Mouse (Mus musculus) embryonic stem cell, embryonic (primary cell): Measurements from ENCODE around the gene 9430097D07Rik.

Experiments used
- CTCF ChIA-PET, 4 experiments: fragments of 300-600 bp in 2 of 4; fragments of 350-600 bp in 2 of 4; sonication (Branson Sonifier 250); formaldehyde crosslinking; loops; one replicate each; lab custom pipeline; 2022; ENCODE audit warnings: inconsistent platforms in 2 of 4; lab: Charles Lee
- POLR2A ChIA-PET, 4 experiments: fragments of 300-600 bp in 2 of 4; fragments of 350-600 bp in 2 of 4; sonication (Branson Sonifier 250); formaldehyde crosslinking; loops; one replicate each; lab custom pipeline; 2022; ENCODE audit warnings: antibody characterized with exemption in 4 of 4, inconsistent platforms in 1 of 4; lab: Charles Lee

9430097D07Rik gene

DNA sequence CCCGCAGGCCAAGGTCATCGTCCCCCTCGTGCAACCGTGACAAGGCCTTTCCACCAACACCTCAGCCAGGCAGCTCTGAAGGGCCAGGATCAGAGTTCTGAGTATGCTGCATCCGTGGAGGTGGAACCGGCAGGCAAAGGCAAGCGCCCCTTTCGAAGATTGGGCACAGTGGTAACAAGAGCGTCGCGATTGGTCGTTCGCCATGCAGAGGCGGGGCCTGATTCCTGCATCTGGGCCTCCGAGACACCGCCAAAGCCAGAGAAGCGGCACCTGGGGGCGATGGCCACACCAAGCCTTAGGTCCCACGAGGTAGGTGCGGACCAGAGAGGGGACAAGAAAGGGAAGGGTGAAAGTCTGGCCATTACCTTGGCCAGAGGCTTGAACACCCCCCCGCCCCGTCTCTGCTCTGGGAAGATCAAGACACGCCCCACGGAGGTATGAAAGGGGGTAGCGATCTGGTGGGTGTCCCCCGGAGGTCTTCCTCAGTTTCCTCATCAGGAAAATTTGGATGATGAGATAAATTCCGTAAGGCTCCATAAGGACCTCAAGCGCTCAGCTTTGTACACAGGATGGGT is at the start of gene 9430097D07Rik:
Gene 9430097D07Rik (minus strand): TSS at position 99 of the 575 bp plus-strand sequence.
- ChIA-PET CTCF (interaction anchor here (0.6 to 2.6 kb wide), 46 partner anchors 8 to 501 kb away, joined by 3 to 27 read pairs (median 4); partner anchors contain the start of genes St6galnac4 (in 1 of the 4) and Tor2a (in 1 of the 4)), POLR2A (interaction anchor here in 3 of 4 experiments (0.8 to 2.1 kb wide), 18 partner anchors 7 to 113 kb away, joined by 3 to 10 read pairs (median 3); partner anchors contain the start of genes St6galnac4 (in 2 of the 3) and Eng (in 1 of the 3))

DNA sequence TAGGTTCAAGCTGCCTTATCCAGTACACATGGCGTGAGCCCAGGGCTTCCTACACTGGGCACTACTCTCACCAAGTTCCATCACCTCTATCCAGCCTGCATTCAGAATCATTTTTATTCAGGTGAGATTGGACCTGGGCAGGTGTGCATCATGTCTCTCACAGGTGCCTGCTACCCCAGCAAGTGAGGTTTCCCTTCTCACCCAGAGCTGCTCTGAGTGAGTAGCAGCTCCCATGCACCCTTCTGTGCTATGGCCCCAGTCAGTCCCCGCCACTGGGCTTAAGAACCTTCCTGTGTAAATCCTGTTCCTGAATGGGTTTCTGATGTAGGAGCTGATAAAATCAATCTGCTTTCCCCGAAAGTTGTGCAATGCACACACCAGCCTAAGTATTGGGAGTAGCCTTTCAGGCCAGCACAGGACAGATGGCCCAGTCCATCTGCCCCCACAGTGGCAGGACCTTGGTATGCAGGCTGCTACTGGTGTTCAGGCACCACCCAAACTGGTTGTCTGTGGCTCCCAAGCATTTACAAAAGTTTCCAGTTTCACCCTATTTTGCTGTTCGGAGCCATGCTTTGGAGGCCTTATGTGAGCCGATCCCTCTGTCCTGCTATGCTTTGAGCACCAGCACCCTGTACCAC is 48.7 kb upstream of the 9430097D07Rik start:
- POLR2A ChIA-PET, result interaction anchor here in 3 of 4 experiments (0.6 to 3.5 kb wide), 32 partner anchors 8 to 389 kb away, joined by 3 to 14 read pairs (median 4); partner anchors contain the start of gene Eng (in 1 of the 3)
- CTCF ChIA-PET, result interaction anchor here (0.7 to 3.2 kb wide), 9 partner anchors 8 to 133 kb away, joined by 3 to 14 read pairs (median 4); partner anchors contain the start of gene Tor2a (in 1 of the 4)

DNA sequence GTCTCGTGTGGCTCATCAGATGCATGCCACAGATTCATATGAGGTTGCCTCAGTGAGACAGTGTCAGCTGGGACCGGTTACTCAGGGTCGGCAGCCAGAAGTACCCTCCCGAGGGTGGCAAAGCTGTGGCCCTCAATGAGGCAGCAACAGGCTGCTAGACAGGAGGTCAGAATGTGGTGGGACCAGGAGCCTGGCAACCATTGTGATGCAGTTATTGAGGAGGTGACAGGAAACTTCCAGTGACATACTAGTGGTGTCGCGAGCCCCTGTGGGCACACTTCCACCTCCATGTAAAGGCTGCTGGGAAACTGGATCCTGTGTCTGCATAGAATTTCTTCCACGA is 46.0 kb upstream of the 9430097D07Rik start, which contains the start of gene Ak1:
Gene Ak1 (plus strand): TSS at position 242 of the 343 bp plus-strand sequence.
- ChIA-PET CTCF (interaction anchor here in 2 of 4 experiments (0.6 to 0.8 kb wide), 2 partner anchors 11 to 18 kb away, joined by 3 read pairs; no protein-coding TSS in a partner anchor), POLR2A (interaction anchor here in 2 of 4 experiments (1.1 to 1.2 kb wide), 3 partner anchors 8 to 36 kb away, joined by 3 to 4 read pairs (median 3); no protein-coding TSS in a partner anchor)

DNA sequence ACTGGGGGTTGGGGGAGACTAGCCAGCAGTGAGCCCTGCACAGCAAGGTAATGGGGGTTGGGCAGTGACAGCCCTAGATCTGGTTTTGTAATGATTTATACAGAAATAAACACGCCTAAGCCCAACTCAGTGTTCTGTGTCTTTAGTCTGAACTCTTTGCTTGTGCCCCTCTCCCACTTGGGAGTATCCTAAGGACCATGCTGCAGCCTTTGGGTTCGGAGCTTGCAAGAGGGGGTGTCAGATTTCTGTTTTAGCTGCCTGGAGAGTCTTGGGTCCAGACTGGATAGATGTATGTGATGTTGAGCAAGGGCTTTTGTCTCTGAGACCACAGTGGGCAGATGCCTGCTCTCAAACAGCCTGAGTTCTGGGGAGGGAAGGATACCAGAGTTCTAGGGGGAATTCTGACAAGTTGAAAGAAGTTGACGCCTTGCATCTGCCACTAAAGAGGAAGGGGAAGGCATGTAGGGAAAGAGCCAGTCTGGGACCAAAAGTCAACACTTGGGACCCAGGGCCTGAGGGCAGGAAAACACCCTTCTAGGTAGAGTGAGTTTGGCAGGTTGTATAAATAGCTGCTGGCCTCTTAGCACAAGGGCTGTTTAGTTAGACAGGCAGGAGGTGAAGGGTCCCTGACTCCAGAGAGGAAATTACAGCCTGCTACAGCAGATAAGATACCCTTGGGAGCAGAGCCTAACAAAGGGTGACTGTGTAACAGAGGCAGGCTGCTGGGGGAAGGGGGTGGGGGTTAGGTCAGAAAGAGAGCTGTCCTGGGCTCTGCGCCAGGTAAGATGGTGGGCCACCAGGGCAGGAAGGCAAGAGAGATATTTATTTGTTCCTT is 45.4 kb upstream of the 9430097D07Rik start:
- CTCF ChIA-PET, result interaction anchor here in 2 of 4 experiments (0.6 to 0.8 kb wide), 2 partner anchors 11 to 17 kb away, joined by 3 read pairs; no protein-coding TSS in a partner anchor

DNA sequence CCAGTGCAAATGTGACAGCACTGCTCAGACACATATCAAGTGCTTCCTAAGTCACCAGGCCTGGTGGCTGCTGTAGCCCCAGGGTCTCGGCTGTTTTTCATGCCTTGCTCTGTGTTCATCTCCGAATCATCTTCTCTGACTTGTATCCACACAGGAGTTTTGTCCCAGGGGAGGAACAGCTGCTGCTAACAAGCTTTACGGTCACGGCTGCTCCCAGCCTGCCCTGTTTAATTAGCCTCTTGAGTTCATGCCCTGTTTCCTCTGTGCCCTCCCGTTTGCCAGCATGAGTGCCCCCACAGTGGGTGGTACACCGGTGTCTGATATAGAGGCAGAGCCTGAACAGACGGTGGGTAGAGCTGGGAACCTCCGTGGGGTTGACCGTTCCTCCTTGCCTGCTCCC is 42.6 kb upstream of the 9430097D07Rik start:
- ChIA-PET POLR2A (interaction anchor here in 3 of 4 experiments (0.6 to 3.0 kb wide), 5 partner anchors 8 to 128 kb away, joined by 3 to 20 read pairs (median 4); no protein-coding TSS in a partner anchor), CTCF (interaction anchor here in 2 of 4 experiments (0.9 to 1.4 kb wide), 3 partner anchors 10 to 71 kb away, joined by 3 to 6 read pairs (median 4); no protein-coding TSS in a partner anchor)

More for the DNA sequence above, 45.4 kb upstream of the 9430097D07Rik start:
- POLR2A ChIA-PET, result interaction anchor here in 2 of 4 experiments (0.5 to 3.0 kb wide), 6 partner anchors 7 to 448 kb away, joined by 3 to 20 read pairs (median 4); no protein-coding TSS in a partner anchor

DNA sequence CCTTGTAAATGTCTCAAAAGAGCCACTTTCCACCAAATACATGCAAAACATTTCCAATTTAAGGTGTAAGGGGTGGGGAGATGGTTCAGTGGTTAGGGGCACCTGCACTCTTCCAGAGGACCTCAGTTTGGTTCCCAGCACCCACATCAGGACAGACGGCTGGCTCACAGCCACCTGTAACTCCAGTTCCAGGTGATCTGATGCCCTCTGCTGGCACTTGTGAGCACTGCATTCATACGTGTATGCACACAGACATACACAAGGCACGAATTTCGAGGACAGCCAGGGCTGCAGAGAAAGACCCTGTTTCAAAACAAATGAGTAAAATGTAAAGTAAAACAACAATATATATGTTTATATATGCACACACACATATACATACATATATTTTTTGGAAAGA is 42.1 kb upstream of the 9430097D07Rik start:
- CTCF ChIA-PET, result interaction anchor here in 1 of 4 experiments (1.4 kb wide), 1 partner anchor 72 kb away, joined by 3 read pairs; no protein-coding TSS in a partner anchor

DNA sequence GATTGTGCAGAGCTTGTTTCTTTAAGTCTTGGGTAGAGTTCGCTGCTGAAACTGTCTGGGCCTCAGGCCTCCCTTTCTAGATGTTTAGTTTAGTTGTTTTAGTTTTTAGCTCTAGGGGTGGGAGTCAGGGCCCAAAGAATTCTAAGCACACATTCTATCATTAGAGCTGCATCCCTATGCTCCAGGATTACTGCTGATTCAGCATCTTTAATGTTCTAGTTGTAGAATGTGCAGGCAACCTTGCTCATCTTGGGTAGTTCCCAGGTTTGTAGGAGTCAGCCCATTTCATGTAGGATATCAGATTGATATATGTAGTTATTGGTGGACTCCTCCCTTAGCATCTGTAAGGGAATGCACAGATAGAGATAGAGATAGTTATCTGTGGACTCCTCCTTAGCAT is 41.6 kb upstream of the 9430097D07Rik start:
- POLR2A ChIA-PET, result interaction anchor here in 2 of 4 experiments (0.6 to 1.7 kb wide), 7 partner anchors 8 to 83 kb away, joined by 3 to 7 read pairs (median 4); partner anchors contain the start of gene St6galnac4 (in 1 of the 2)
- CTCF ChIA-PET, result interaction anchor here in 2 of 4 experiments (1.0 to 1.3 kb wide), 2 partner anchors 14 to 34 kb away, joined by 3 to 5 read pairs; no protein-coding TSS in a partner anchor

More for the DNA sequence above, 42.1 kb upstream of the 9430097D07Rik start:
- POLR2A ChIA-PET, result interaction anchor here in 3 of 4 experiments (0.6 to 3.0 kb wide), 5 partner anchors 9 to 128 kb away, joined by 3 to 20 read pairs (median 7); no protein-coding TSS in a partner anchor

DNA sequence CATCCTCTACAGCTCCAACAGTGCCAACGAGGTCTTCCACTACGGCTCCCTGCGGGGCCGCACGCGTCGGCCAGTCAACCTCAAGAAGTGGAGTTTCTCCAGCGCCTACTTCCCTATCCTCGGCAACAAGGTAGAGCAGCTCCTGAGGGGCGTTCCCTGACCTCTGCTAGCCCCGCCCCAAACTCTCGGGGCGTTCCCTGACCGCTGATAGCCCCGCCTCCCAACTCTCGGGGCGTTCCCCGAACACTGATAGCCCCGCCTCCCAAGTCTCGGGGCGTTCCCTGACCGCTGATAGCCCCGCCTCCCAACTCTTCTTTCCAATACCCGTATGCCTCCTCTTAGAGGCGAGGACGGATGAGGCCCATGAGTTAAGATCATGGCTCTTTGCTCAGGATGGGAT is 36.8 kb upstream of the 9430097D07Rik start:
- ChIA-PET POLR2A (interaction anchor here in 3 of 4 experiments (0.5 to 3.5 kb wide), 30 partner anchors 9 to 349 kb away, joined by 3 to 29 read pairs (median 3); partner anchors contain the start of genes Dpm2 (in 1 of the 3), Lrsam1 (in 1 of the 3), Rpl12 (in 1 of the 3) and St6galnac4 (in 1 of the 3)), CTCF (interaction anchor here (0.5 to 1.5 kb wide), 32 partner anchors 9 to 396 kb away, joined by 3 to 14 read pairs (median 4); partner anchors contain the start of genes Dpm2 (in 1 of the 4) and Pip5kl1 (in 1 of the 4))

DNA sequence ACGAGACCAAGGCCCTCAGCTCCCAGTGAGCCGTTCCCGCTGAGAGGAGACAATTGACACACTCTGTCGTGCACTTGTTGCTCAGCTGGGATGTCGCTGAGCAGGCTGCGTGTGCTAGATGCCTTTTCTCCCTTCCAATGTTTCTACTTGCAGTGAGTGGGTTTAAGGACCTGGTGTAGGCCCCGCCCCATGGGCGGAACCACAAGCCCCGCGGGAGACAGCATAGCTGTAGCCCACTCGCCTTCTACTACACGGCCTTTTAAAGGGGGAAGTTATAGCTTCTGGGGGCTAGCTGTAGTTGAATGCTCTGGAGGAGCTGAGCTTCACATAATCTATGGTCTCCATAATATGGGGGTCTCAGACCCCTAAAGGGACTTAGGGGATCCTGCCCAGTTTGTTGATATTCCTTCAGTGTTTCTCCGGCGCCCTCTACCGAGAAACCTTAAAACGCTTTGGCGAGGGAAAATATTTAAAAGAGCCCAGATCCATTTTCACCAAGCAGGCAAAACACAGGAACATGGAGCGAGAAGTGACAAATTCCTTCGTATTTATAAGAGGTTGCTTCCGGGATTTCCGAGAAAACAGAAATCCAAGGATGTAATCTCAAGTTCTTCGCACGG is 35.2 kb upstream of the 9430097D07Rik start:
- ChIA-PET CTCF (interaction anchor here in 3 of 4 experiments (0.8 to 1.9 kb wide), 12 partner anchors 23 to 298 kb away, joined by 3 to 6 read pairs (median 4); partner anchors contain the start of genes Dpm2 (in 1 of the 3) and Eng (in 1 of the 3)), POLR2A (interaction anchor here in 2 of 4 experiments (0.6 to 4.8 kb wide), 14 partner anchors 8 to 117 kb away, joined by 3 to 22 read pairs (median 3); partner anchors contain the start of genes 9430097D07Rik (in 1 of the 2), Fpgs (in 1 of the 2) and Pip5kl1 (in 1 of the 2))

DNA sequence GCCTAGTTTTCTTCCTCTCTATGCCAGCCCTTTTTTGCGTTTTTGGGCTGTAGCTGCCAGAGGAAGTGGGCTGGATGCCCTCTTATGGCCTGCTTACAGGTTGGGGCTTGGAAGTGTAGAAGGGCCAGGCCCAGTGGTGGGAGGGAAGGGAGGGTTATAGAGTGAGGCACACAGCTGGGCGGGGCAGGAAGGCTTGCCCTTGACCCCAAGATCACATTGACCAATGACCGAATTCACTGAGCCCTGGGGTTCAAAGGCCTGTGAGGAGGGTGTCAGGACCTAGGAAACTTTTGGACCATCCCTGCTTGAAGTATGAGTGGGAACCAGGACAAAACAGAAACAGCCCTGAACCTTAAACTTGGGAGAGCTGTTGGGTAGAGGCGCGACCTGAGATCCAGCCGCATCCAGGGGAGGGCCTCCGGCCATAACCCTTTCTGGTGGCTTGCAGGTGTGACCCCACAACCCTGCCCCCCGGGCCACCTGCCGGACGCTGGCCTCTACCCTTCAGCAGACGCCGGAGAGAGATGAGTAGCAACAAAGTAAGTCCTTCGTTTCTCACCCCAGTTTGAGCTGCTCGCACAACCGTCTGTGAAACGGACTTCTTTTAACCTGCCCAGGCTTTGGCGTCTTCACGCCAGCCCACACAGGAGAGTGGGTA is 33.4 kb upstream of the 9430097D07Rik start:
- POLR2A ChIA-PET, result interaction anchor here (0.6 to 4.8 kb wide), 46 partner anchors 8 to 1831 kb away, joined by 3 to 33 read pairs (median 4); partner anchors contain the start of genes Lrsam1 (in 3 of the 4), Rpl12 (in 3 of the 4), Eng (in 2 of the 4) and 1110008P14Rik (in 1 of the 4)
- CTCF ChIA-PET, result interaction anchor here in 3 of 4 experiments (0.5 to 2.9 kb wide), 25 partner anchors 10 to 353 kb away, joined by 3 to 17 read pairs (median 4); partner anchors contain the start of genes 9430097D07Rik (in 1 of the 3), Lrsam1 (in 1 of the 3), Pip5kl1 (in 1 of the 3) and Rpl12 (in 1 of the 3)

DNA sequence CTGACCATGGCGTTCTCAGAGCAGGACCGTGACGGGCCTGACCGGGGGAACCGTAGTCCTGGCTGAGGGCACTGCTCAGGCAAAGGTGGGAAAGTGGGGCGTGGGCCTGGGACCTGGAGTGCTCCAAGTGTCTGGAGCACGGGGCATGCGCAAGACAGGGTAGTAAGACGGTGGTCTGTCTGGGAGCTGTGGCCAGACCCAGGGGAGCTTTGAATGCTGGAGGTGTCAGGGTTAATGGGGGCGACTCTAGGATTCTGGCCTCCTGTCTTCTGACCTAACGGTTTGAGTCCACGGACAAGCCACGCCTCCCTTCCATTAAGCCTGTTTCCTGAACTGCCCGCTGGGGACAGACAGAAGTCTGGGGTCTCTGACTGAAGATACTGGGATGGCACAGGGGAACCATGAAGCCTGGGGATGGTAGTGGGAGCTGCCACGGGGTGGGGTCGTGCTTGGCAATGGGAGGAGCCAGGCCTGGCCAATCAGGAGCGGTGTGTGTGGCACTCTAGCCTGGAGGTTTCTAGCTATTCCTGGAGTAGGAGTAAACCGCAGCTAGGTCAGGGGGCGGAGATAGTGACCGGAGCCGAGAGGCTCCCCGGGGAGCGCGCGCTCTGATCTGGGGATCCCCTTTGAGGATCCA is 32.8 kb upstream of the 9430097D07Rik start:
- CTCF ChIA-PET, result interaction anchor here in 3 of 4 experiments (0.6 to 2.9 kb wide), 27 partner anchors 7 to 353 kb away, joined by 3 to 17 read pairs (median 5); partner anchors contain the start of genes 9430097D07Rik (in 1 of the 3), Lrsam1 (in 1 of the 3), Pip5kl1 (in 1 of the 3) and Rpl12 (in 1 of the 3)

DNA sequence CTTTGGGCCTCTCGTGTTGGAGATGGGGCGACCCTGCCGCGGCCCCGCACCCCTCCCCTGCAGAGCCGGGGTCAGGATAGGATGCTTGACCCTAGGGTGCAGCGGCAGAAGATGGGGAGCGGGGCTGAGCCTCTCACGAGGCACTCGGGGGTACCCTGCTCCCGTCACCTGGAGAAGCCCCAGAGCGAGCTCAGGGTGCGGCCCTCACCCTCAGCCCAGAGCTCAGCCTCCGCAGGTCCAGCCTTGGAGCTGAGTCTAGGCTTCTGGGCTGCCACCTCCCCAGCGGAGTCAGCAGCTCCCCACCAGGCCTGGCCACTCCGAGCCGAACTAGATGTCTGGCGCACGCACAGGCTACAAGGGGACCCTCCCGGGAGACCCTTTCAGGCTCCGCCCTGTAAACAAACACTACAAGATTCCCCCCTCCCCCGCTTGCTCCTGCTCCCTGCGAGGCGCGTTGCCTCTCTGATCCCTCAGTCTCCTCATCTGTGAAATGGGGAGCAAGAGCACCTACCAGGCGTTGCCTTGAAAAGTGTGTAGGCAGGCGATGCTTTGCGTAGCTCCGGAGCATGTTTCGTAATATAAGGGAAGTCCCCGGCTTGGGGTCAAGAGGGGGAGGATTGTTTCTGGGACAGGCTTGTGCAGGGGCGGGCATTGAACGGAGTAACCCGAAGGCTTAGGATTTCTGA is 31.9 kb upstream of the 9430097D07Rik start:
- ChIA-PET CTCF (interaction anchor here (0.6 to 2.9 kb wide), 30 partner anchors 8 to 321 kb away, joined by 3 to 17 read pairs (median 4); partner anchors contain the start of genes St6galnac4 (in 2 of the 4), 9430097D07Rik (in 1 of the 4), Dpm2 (in 1 of the 4) and Tor2a (in 1 of the 4)), POLR2A (interaction anchor here (0.6 to 4.8 kb wide), 41 partner anchors 8 to 458 kb away, joined by 3 to 33 read pairs (median 4); partner anchors contain the start of genes St6galnac4 (in 3 of the 4), Lrsam1 (in 2 of the 4), Rpl12 (in 2 of the 4) and Eng (in 1 of the 4))

More for the DNA sequence above, 32.8 kb upstream of the 9430097D07Rik start:
- POLR2A ChIA-PET, result interaction anchor here in 3 of 4 experiments (0.6 to 4.8 kb wide), 47 partner anchors 9 to 1830 kb away, joined by 3 to 33 read pairs (median 4); partner anchors contain the start of genes Lrsam1 (in 3 of the 3), Rpl12 (in 3 of the 3), Eng (in 2 of the 3) and 1110008P14Rik (in 1 of the 3)
